Mouse (Mus musculus): Measurements from ENCODE around the gene Atp1a2. TPM values are rescaled to one million over a fixed set of nuclear protein-coding genes. Genes with fewer than 3 reads are reported as not detected.

The Atp1a2 gene
- total and polyA plus RNA-seq, 2 experiments from 2014 or later = 27.1 to 130 TPM

DNA sequence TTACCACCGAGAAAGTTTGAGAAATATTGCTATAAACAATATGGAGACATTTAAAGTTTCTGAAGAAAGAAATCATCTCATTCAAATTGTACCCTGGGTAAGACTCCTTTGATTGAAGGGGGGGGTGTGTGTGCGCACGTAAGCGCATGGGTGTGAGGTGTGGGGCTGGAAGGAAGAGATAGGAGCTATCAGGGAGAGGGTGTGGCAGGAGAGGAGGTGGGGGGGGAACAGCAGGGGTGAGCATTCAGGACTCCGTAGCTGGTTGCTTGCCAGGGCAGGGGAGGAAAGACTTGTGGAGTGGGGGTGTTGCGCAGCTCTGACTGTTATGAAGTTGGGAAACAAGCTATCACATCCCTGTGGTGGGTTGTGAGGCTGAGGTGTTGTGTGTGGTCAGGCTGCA lies 6.6 kb upstream of the Atp1a2 start:
- 39% methylated on average over 6 of the region's 6 CpGs for WGBS
- H3K4me2 ChIP-seq (ENCODE audit: low read depth, low read length) = no peak overlapping the region
- no peak overlapping the region for H3K27ac ChIP-seq (ENCODE audit: low read depth)
- DNase-seq (ENCODE audit: low spot score) = no peak
- ATAC-seq (ENCODE audit: insufficient read depth, low read depth) = no peak
- TF ChIP-seq EP300 (IDR thresholded peaks at IDR 0.05; ENCODE audit: low read depth) = no peak
- TF ChIP-seq CTCF (IDR thresholded peaks at IDR 0.05; ENCODE audit: low read depth) = no peak
- H3K4me1 ChIP-seq (ENCODE audit: control insufficient read depth, insufficient read depth) = peaks cover 18% of the 10 kb centered on the region
- H3K4me3 ChIP-seq (ENCODE audit: low read depth, low read length) = no peak overlapping the region
- H3K9me3 ChIP-seq (replicated peaks; ENCODE audit: control insufficient read depth, low read length) = no peaks in the 10 kb centered on the region
- no peaks in the 10 kb centered on the region for H3K27me3 ChIP-seq (ENCODE audit: control insufficient read depth, insufficient read depth, low read length)
- no peak overlapping the region for H3K9ac ChIP-seq (replicated peaks; ENCODE audit: low read depth, low read length)
- no peaks in the 10 kb centered on the region for H3K36me3 ChIP-seq (replicated peaks; ENCODE audit: control insufficient read depth, insufficient read depth, low read length)

DNA sequence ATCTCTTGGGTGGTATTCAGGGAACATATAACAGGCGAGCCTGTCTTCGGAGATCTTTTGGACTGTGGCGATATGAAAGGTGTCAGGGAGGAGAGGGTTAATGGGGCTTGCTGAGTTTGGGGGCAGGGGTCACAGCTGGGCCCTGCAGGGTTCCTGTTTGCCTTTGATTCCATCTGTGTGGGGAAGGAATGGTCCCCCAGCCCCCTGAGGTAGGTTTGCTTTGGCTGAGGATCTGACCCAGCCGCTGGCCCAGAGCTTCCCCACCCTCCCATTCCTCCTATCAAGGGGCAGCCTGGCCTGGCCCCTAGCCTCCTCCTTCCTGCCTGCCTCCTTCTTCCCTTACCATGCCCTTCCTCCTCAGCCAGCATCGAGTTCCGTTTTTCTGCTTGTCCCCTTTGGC lies 5.0 kb upstream of the Atp1a2 start:
- WGBS = 52% methylated on average over 6 of the region's 6 CpGs
- Histone ChIP-seq H3K4me2 (ENCODE audit: low read depth, low read length) (no peak overlapping the region), H3K9me3 (replicated peaks; ENCODE audit: control insufficient read depth, low read length) (no peaks in the 10 kb centered on the region), H3K27me3 (ENCODE audit: control insufficient read depth, insufficient read depth, low read length) (no peaks in the 10 kb centered on the region), H3K4me1 (ENCODE audit: control insufficient read depth, insufficient read depth) (peaks cover 27% of the 10 kb centered on the region), H3K4me3 (ENCODE audit: low read depth, low read length) (no peak overlapping the region), H3K36me3 (replicated peaks; ENCODE audit: control insufficient read depth, insufficient read depth, low read length) (no peaks in the 10 kb centered on the region), H3K9ac (replicated peaks; ENCODE audit: low read depth, low read length) (no peak overlapping the region), H3K27ac (ENCODE audit: low read depth) (no peak overlapping the region)
- TF ChIP-seq EP300 (IDR thresholded peaks at IDR 0.05; ENCODE audit: low read depth) (no peak), CTCF (IDR thresholded peaks at IDR 0.05; ENCODE audit: low read depth) (no peak)
- DNase-seq (ENCODE audit: low spot score) (no peak), ATAC-seq (ENCODE audit: insufficient read depth, low read depth) (no peak)

DNA sequence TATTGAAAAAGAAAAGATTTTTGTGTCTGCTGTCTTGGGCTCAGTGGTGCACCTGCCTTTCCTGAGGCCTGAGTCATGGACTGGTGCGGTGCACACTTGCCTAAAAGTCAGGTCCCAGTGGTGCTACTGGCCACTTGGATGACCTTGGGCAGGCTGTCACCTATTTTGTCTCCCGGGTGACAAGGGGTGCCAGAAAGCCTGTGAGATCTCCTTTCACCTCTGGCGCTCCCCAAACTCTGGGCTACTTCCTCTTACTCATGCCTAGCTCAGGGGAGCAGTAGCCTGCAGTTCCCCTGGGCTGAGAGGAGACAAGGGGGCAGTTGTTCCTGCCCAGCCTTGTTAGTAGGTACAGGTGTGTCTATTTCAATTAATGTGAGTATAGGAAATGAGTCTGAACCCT lies 4.4 kb upstream of the Atp1a2 start:
- ATAC-seq (ENCODE audit: insufficient read depth, low read depth) (no peak), DNase-seq (ENCODE audit: low spot score) (no peak)
- Histone ChIP-seq H3K27ac (ENCODE audit: low read depth) (no peak overlapping the region), H3K27me3 (ENCODE audit: control insufficient read depth, insufficient read depth, low read length) (no peaks in the 10 kb centered on the region), H3K36me3 (replicated peaks; ENCODE audit: control insufficient read depth, insufficient read depth, low read length) (no peaks in the 10 kb centered on the region), H3K4me3 (ENCODE audit: low read depth, low read length) (no peak overlapping the region), H3K4me2 (ENCODE audit: low read depth, low read length) (no peak overlapping the region), H3K4me1 (ENCODE audit: control insufficient read depth, insufficient read depth) (peaks cover 28% of the 10 kb centered on the region), H3K9ac (replicated peaks; ENCODE audit: low read depth, low read length) (no peak overlapping the region), H3K9me3 (replicated peaks; ENCODE audit: control insufficient read depth, low read length) (no peaks in the 10 kb centered on the region)
- WGBS = 60% methylated on average over 3 of the region's 3 CpGs
- TF ChIP-seq EP300 (IDR thresholded peaks at IDR 0.05; ENCODE audit: low read depth) = no peak
- no peak for TF ChIP-seq CTCF (IDR thresholded peaks at IDR 0.05; ENCODE audit: low read depth)

DNA sequence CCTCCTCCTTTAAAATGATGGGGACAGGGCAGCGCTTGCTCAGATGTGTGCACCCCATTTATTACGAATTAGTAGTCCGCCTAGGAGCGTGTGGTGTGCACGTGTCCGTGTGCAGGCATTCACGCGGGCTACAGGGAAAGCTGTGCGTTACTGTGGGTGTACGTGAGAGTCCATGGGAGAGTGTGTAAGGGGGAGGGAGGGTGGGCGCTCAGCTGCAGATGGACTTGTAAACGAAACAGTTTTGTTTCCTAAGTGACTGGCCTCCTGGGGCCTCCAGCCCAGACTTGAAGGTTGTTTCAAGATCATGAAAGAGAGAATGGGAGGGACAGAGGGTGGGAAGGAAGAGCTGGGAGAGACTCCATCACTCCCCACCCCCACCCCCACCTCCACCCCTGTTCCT lies 3.3 kb upstream of the Atp1a2 start:
- TF ChIP-seq CTCF (IDR thresholded peaks at IDR 0.05; ENCODE audit: low read depth) (no peak), EP300 (IDR thresholded peaks at IDR 0.05; ENCODE audit: low read depth) (no peak)
- DNase-seq (ENCODE audit: low spot score) (no peak), ATAC-seq (ENCODE audit: insufficient read depth, low read depth) (no peak)
- no peak overlapping the region for H3K9ac ChIP-seq (replicated peaks; ENCODE audit: low read depth, low read length)
- no peak overlapping the region for H3K4me2 ChIP-seq (ENCODE audit: low read depth, low read length)
- no peaks in the 10 kb centered on the region for H3K9me3 ChIP-seq (replicated peaks; ENCODE audit: control insufficient read depth, low read length)
- no peaks in the 10 kb centered on the region for H3K27me3 ChIP-seq (ENCODE audit: control insufficient read depth, insufficient read depth, low read length)
- no peaks in the 10 kb centered on the region for H3K36me3 ChIP-seq (replicated peaks; ENCODE audit: control insufficient read depth, insufficient read depth, low read length)
- H3K4me3 ChIP-seq (ENCODE audit: low read depth, low read length) = no peak overlapping the region
- 53% methylated on average over 12 of the region's 12 CpGs for WGBS
- 0 out of 2 replicates have a peak overlapping the region, but pooled peaks have one; percentile 63 for H3K27ac ChIP-seq (ENCODE audit: low read depth)
- H3K4me1 ChIP-seq (ENCODE audit: control insufficient read depth, insufficient read depth) = peaks cover 39% of the 10 kb centered on the region

DNA sequence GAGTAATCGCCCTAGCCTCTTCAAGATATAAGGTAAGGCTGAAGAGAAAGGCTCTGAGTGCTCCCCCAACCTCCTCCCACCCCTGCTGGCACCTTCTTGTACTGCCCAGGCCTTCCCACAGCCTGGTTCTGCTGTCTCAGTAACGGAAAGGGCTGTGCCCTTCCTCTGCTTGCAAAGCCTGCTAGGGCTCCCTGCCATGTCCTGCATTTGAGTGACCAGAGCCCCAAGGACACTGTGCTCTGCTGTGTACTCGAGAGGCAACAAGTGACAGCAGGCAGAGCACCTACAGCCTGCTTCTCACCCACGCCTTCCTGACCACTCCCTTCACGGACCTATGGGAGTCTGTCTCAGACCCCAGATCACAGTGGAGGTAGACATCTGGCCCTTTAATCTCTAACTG lies 2.4 kb upstream of the Atp1a2 start:
- Histone ChIP-seq H3K4me1 (ENCODE audit: control insufficient read depth, insufficient read depth) (peaks cover 48% of the 10 kb centered on the region), H3K9ac (replicated peaks; ENCODE audit: low read depth, low read length) (no peak overlapping the region), H3K9me3 (replicated peaks; ENCODE audit: control insufficient read depth, low read length) (no peaks in the 10 kb centered on the region), H3K27ac (ENCODE audit: low read depth) (peak overlapping the region; percentile 63), H3K4me2 (ENCODE audit: low read depth, low read length) (no peak overlapping the region), H3K36me3 (replicated peaks; ENCODE audit: control insufficient read depth, insufficient read depth, low read length) (no peaks in the 10 kb centered on the region), H3K4me3 (ENCODE audit: low read depth, low read length) (no peak overlapping the region), H3K27me3 (ENCODE audit: control insufficient read depth, insufficient read depth, low read length) (no peaks in the 10 kb centered on the region)
- no peak for DNase-seq (ENCODE audit: low spot score)
- ATAC-seq (ENCODE audit: insufficient read depth, low read depth) = 0 out of 2 replicates have a peak, but pooled peaks have one; percentile 13
- TF ChIP-seq EP300 (IDR thresholded peaks at IDR 0.05; ENCODE audit: low read depth) (no peak), CTCF (IDR thresholded peaks at IDR 0.05; ENCODE audit: low read depth) (no peak)
- WGBS = 40% methylated on average over 5 of the region's 5 CpGs

DNA sequence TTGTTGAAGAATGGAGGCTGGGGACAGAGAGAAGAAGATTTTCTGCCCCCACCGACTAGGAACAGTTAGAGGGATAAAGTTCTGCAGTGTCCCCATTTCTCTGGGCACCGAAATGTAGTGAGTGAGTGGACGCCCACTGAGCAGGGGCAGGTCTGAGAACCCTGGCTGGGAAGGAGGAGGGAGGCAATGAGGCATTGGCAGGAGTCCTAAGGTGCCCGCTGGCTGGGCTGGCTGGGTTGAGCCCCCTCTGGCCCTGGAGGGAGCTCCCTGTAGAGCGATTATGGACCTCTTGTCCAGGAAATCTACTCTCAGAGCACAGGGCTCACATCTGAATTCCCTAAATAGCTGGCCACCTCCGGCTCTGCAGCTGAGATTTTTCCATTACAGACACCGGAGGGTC lies 1.7 kb upstream of the Atp1a2 start:
- 34% methylated on average over 7 of the region's 7 CpGs for WGBS
- H3K27me3 ChIP-seq (ENCODE audit: control insufficient read depth, insufficient read depth, low read length) = no peaks in the 10 kb centered on the region
- no peak overlapping the region for H3K9ac ChIP-seq (replicated peaks; ENCODE audit: low read depth, low read length)
- H3K27ac ChIP-seq (ENCODE audit: low read depth) = peak overlapping the region; percentile 63
- H3K4me2 ChIP-seq (ENCODE audit: low read depth, low read length) = no peak overlapping the region
- peaks cover 48% of the 10 kb centered on the region for H3K4me1 ChIP-seq (ENCODE audit: control insufficient read depth, insufficient read depth)
- no peaks in the 10 kb centered on the region for H3K36me3 ChIP-seq (replicated peaks; ENCODE audit: control insufficient read depth, insufficient read depth, low read length)
- DNase-seq (ENCODE audit: low spot score) (no peak), ATAC-seq (ENCODE audit: insufficient read depth, low read depth) (no peak)
- TF ChIP-seq CTCF (IDR thresholded peaks at IDR 0.05; ENCODE audit: low read depth) (no peak), EP300 (IDR thresholded peaks at IDR 0.05; ENCODE audit: low read depth) (no peak)
- H3K4me3 ChIP-seq (ENCODE audit: low read depth, low read length) = no peak overlapping the region
- no peaks in the 10 kb centered on the region for H3K9me3 ChIP-seq (replicated peaks; ENCODE audit: control insufficient read depth, low read length)
